In the genomic region with DNA sequence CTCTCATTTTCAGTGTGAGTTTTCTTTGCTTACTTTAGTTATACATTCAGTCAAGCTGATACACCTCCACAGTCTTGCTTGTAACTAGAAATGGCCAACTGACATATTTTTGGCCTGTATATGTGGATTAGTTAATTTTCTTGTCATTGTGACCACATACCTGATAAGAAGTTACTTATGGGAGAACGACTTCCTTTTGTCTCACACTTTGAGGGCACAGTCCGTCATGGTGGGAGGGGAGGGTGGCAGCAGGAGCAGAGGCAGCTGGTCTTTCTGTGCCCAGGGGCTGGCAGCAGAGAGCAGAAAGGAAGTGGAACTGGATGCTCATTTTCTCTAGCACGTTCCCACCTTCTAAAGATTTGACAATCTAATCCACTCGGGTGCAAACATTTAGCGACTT, we compare ENCODE assay signal across 29 mouse cellular contexts.
DNase-seq lines count a peak whose midpoint lies in the region; ATAC-seq and TF ChIP-seq lines count a peak whose summit lies in the region.
"Had no signal": no experiment of that assay in that cellular context is flagged by ENCODE, and none has a peak within 500 bp of the region (broad histone marks: within the 10 kb centered on the region; RNA-seq: fewer than 3 reads in every experiment).

No protein-coding gene starts in this region.

- TF ChIP-seq CTCF in MEL (IDR thresholded peaks at IDR 0.05 in 2 of 3, conservative IDR thresholded peaks at IDR 0.05 in 1 of 3; ENCODE audit: control insufficient read depth in 1 of 3, insufficient read depth in 1 of 3, low read depth in 2 of 3, low read length in 3 of 3, poor library complexity in 1 of 3, severe bottlenecking in 1 of 3): peak in 1 of 3 experiments; percentile 27; a peak in 2 of 6 replicates

- no peak overlapping the region for H3K27ac ChIP-seq in MEL (ENCODE audit: control insufficient read depth, low read depth, low read length)
- H3K27ac ChIP-seq: embryonic facial prominence, embryonic 10.5 days; embryonic facial prominence, embryonic 13.5 days; forebrain, embryonic 13.5 days; gastrocnemius, adult 2 months; heart, embryonic 15.5 days; hindbrain, embryonic 10.5 days; hindbrain, embryonic 13.5 days; intestine, embryonic 15.5 days had no signal

- no peaks in the 10 kb centered on the region for H3K79me2 ChIP-seq in MEL (ENCODE audit: control insufficient read depth, insufficient read depth, low read length, poor library complexity)

- no peak overlapping the region for H3K9ac ChIP-seq in MEL (ENCODE audit: control insufficient read depth, low read depth, low read length, poor library complexity, severe bottlenecking)
- H3K9ac ChIP-seq: embryonic facial prominence, embryonic 13.5 days; forebrain, embryonic 13.5 days; heart, embryonic 12.5 days; heart, embryonic 15.5 days; hindbrain, embryonic 13.5 days; intestine, embryonic 15.5 days had no signal

- TF ChIP-seq EP300 in MEL (IDR thresholded peaks at IDR 0.05; ENCODE audit: low read depth in 1 of 2, low read length in 2 of 2): peak; percentile 47 to 49; a peak in 3 of 4 replicates

- 0 out of 2 replicates have a peak, but pooled peaks have one; percentile 1 for TF ChIP-seq RAD21 in MEL (IDR thresholded peaks at IDR 0.05; ENCODE audit: low read depth, low read length)

- peak; percentile 19 for DNase-seq in A20 (ENCODE audit: low read depth, low spot score)
- DNase-seq in MEL (ENCODE audit: low read depth, low spot score): peak; percentile 59
- DNase-seq in kidney, postnatal 4 days: no peak
- no peak for DNase-seq in spleen, adult 18-20 months
- DNase-seq in ovary, postnatal 14 days (ENCODE audit: low spot score): no peak
- DNase-seq: adrenal gland, adult 2 months; adrenal gland, postnatal 14 days; cerebellum, adult 18-20 months; cerebellum, adult 9-10 months; cerebellum, postnatal 14 days; embryo, embryonic 11 days; gastrocnemius, adult 2 months; gastrocnemius, postnatal 14 days; heart, adult 18-20 months; heart, postnatal 10 days; heart, postnatal 36 days had no signal

- no peak overlapping the region for H3K4me3 ChIP-seq in MEL (ENCODE audit: control insufficient read depth in 1 of 2, insufficient read depth in 1 of 2, low read depth in 2 of 2, low read length in 2 of 2)
- H3K4me3 ChIP-seq: embryonic facial prominence, embryonic 10.5 days; embryonic facial prominence, embryonic 13.5 days; erythroblast, embryonic 14.5 days; forebrain, embryonic 13.5 days; gastrocnemius, adult 2 months; heart, embryonic 12.5 days; heart, embryonic 15.5 days; hindbrain, embryonic 10.5 days; hindbrain, embryonic 13.5 days; intestine, embryonic 15.5 days had no signal

- TF ChIP-seq POLR2A in MEL (IDR thresholded peaks at IDR 0.05; ENCODE audit: control insufficient read depth in 1 of 2, insufficient read depth in 1 of 2, low read depth in 1 of 2, low read length in 2 of 2, poor library complexity in 1 of 2): no peak

- no peaks in the 10 kb centered on the region for H3K27me3 ChIP-seq in MEL (ENCODE audit: control insufficient read depth in 1 of 2, insufficient read depth in 2 of 2, low read length in 2 of 2)
- H3K27me3 ChIP-seq: forebrain, embryonic 13.5 days; heart, embryonic 15.5 days; hindbrain, embryonic 13.5 days; intestine, embryonic 15.5 days had no signal

- no peaks in the 10 kb centered on the region for H3K9me3 ChIP-seq in MEL (replicated peaks; ENCODE audit: insufficient read depth, low read length)
- H3K9me3 ChIP-seq: embryonic facial prominence, embryonic 10.5 days; embryonic facial prominence, embryonic 13.5 days; forebrain, embryonic 13.5 days; heart, embryonic 12.5 days; heart, embryonic 15.5 days; hindbrain, embryonic 10.5 days; hindbrain, embryonic 13.5 days; intestine, embryonic 15.5 days had no signal

- peak; percentile 53 for ATAC-seq in granulocyte monocyte progenitor cell, adult 5-6 weeks (replicated peaks; ENCODE audit: poor library complexity, severe bottlenecking)
- ATAC-seq: forebrain, embryonic 13.5 days; forebrain, embryonic 16.5 days; hindbrain, embryonic 16.5 days; intestine, embryonic 15.5 days; Patski had no signal

- H3K4me1 ChIP-seq in MEL (ENCODE audit: control insufficient read depth in 1 of 2, insufficient read depth in 2 of 2, low read length in 2 of 2): peaks cover 4 to 13% of the 10 kb centered on the region in 2 experiments; a peak in 3 of 4 replicates

- H3K36me3 ChIP-seq in MEL (ENCODE audit: control insufficient read depth in 1 of 2, insufficient read depth in 2 of 2, low read length in 2 of 2): peaks cover 0 to 12% of the 10 kb centered on the region in 2 experiments; a peak in 2 of 4 replicates
- H3K36me3 ChIP-seq: embryonic facial prominence, embryonic 10.5 days; embryonic facial prominence, embryonic 13.5 days; heart, embryonic 12.5 days; heart, embryonic 15.5 days; hindbrain, embryonic 10.5 days; hindbrain, embryonic 13.5 days; intestine, embryonic 15.5 days had no signal

TF ChIP-seq in MEL, 35 proteins besides CTCF, POLR2A, EP300 and RAD21:
- TF ChIP-seq ETS1 (IDR thresholded peaks at IDR 0.05; ENCODE audit: low read depth, low read length) (peak; percentile 48), GATA1 (IDR thresholded peaks at IDR 0.05; ENCODE audit: low read depth, low read length) (peak; percentile 54; the same call in 1 of the 2 replicates), SMC3 (IDR thresholded peaks at IDR 0.05; ENCODE audit: low read depth, low read length) (peak; percentile 33; the same call in 1 of the 2 replicates), MAZ (IDR thresholded peaks at IDR 0.05; ENCODE audit: low read depth, low read length) (no peak), MYC (IDR thresholded peaks at IDR 0.05; ENCODE audit: low read depth, low read length) (0 out of 2 replicates have a peak, but pooled peaks have one; percentile 20), TCF12 (IDR thresholded peaks at IDR 0.05; ENCODE audit: low read depth, low read length) (no peak)
TF ChIP-seq in MEL: peak in this region for 4.

Comparison
In these comparisons a context has a peak if more than half of its experiments do, and no peak if none do; other contexts are left out.
1. DNase-seq: peak in A20 (single experiment) and MEL (single experiment); none in kidney, postnatal 4 days (0 of 2), spleen, adult 18-20 months (0 of 2) and ovary, postnatal 14 days (single experiment).